Mouse (Mus musculus): ENCODE results near the gene Slc22a4. TPM values are rescaled to one million over a fixed set of nuclear protein-coding genes. Genes with fewer than 3 reads are reported as not detected.
"Not testable (repeated sequence)": the region's sequence is repeated elsewhere in the genome, so short reads cannot be mapped to it uniquely, and the experiment has no call there.

Gene Slc22a4
- polyA plus RNA-seq, 1 experiment from 2014 or later = 1.6 TPM

GRCm38 (mm10) chr11:54054257-54054656 lies 26.4 kb upstream of the Slc22a4 start:
- H3K27ac ChIP-seq = no peak overlapping the region
- no peaks in the 10 kb centered on the region for H3K36me3 ChIP-seq (replicated peaks)
- H3K9me3 ChIP-seq = no peaks in the 10 kb centered on the region
- 34% methylated on average over 6 of the region's 6 CpGs for WGBS
- 0 out of 2 replicates have a peak, but pooled peaks cover under 1% of the 10 kb centered on the region for H3K27me3 ChIP-seq
- H3K4me3 ChIP-seq (replicated peaks) = no peak overlapping the region
- H3K9ac ChIP-seq = no peak overlapping the region
- peaks cover 25% of the 10 kb centered on the region for H3K4me1 ChIP-seq
- no peak overlapping the region for H3K4me2 ChIP-seq
- no peak for ATAC-seq (ENCODE audit: low FRiP score)

- ATAC-seq (ENCODE audit: low FRiP score) = no peak
- no peak overlapping the region for H3K9ac ChIP-seq
- WGBS = 92% methylated on average over 7 of the region's 7 CpGs
- H3K4me2 ChIP-seq = no peak overlapping the region
- H3K4me3 ChIP-seq (replicated peaks) = no peak overlapping the region
- H3K27ac ChIP-seq = no peak overlapping the region
- H3K36me3 ChIP-seq (replicated peaks) = no peaks in the 10 kb centered on the region
- no peaks in the 10 kb centered on the region for H3K9me3 ChIP-seq
- H3K4me1 ChIP-seq = peaks cover 13% of the 10 kb centered on the region
- no peaks in the 10 kb centered on the region for H3K27me3 ChIP-seq
Measured at GRCm38 (mm10) chr11:54053090-54053489, 25.2 kb upstream of the Slc22a4 start.

GRCm38 (mm10) chr11:54052128-54052527 lies 24.2 kb upstream of the Slc22a4 start:
- Histone ChIP-seq H3K9ac (no peak overlapping the region), H3K36me3 (replicated peaks) (no peaks in the 10 kb centered on the region), H3K4me1 (peaks cover 3% of the 10 kb centered on the region; the same call in 1 of the 2 replicates), H3K4me2 (no peak overlapping the region), H3K27me3 (no peaks in the 10 kb centered on the region), H3K27ac (no peak overlapping the region), H3K4me3 (replicated peaks) (no peak overlapping the region), H3K9me3 (no peaks in the 10 kb centered on the region)
- WGBS = 91% methylated on average over 5 of the region's 5 CpGs
- no peak for ATAC-seq (ENCODE audit: low FRiP score)

GRCm38 (mm10) chr11:54051161-54051560 lies 23.3 kb upstream of the Slc22a4 start:
- Histone ChIP-seq H3K9me3 (no peaks in the 10 kb centered on the region), H3K4me1 (0 out of 2 replicates have a peak, but pooled peaks cover 3% of the 10 kb centered on the region), H3K27me3 (no peaks in the 10 kb centered on the region), H3K4me2 (no peak overlapping the region), H3K4me3 (replicated peaks) (no peak overlapping the region), H3K9ac (no peak overlapping the region), H3K27ac (no peak overlapping the region), H3K36me3 (replicated peaks) (no peaks in the 10 kb centered on the region)
- no peak for ATAC-seq (ENCODE audit: low FRiP score)
- 90% methylated on average over 7 of the region's 7 CpGs for WGBS

- H3K36me3 ChIP-seq (replicated peaks) = no peaks in the 10 kb centered on the region
- 77% methylated on average over 2 of the region's 2 CpGs for WGBS
- H3K4me3 ChIP-seq (replicated peaks) = no peak overlapping the region
- no peaks in the 10 kb centered on the region for H3K9me3 ChIP-seq
- H3K4me1 ChIP-seq = no peaks in the 10 kb centered on the region
- ATAC-seq (ENCODE audit: low FRiP score) = no peak
- no peaks in the 10 kb centered on the region for H3K27me3 ChIP-seq
- no peak overlapping the region for H3K27ac ChIP-seq
- no peak overlapping the region for H3K9ac ChIP-seq
- H3K4me2 ChIP-seq = no peak overlapping the region
Measured at GRCm38 (mm10) chr11:54050205-54050604, 22.3 kb upstream of the Slc22a4 start.

GRCm38 (mm10) chr11:54040676-54041075 lies 12.8 kb upstream of the Slc22a4 start:
- Histone ChIP-seq H3K27me3 (no peaks in the 10 kb centered on the region), H3K9me3 (no peaks in the 10 kb centered on the region), H3K36me3 (replicated peaks) (no peaks in the 10 kb centered on the region), H3K9ac (no peak overlapping the region), H3K4me2 (no peak overlapping the region), H3K4me1 (no peaks in the 10 kb centered on the region), H3K4me3 (replicated peaks) (no peak overlapping the region), H3K27ac (no peak overlapping the region)
- no peak for ATAC-seq (ENCODE audit: low FRiP score)
- 95% methylated on average over 6 of the region's 6 CpGs for WGBS

- H3K36me3 ChIP-seq (replicated peaks); ATAC-seq (ENCODE audit: low FRiP score); H3K4me3 ChIP-seq (replicated peaks); H3K9me3 ChIP-seq; H3K4me2 ChIP-seq; H3K4me1 ChIP-seq; H3K27ac ChIP-seq; H3K9ac ChIP-seq: not testable (repeated sequence)
- WGBS = 95% methylated on average over 1 of the region's 3 CpGs
- H3K27me3 ChIP-seq = peaks cover 22% of the 10 kb centered on the region
Measured at GRCm38 (mm10) chr11:54032872-54033271, 5.0 kb upstream of the Slc22a4 start.

- 81% methylated on average over 4 of the region's 4 CpGs for WGBS
Measured at GRCm38 (mm10) chr11:54028997-54029396, 1.1 kb upstream of the Slc22a4 start.

GRCm38 (mm10) chr11:54027131-54028043 lies 503 bp downstream of the Slc22a4 start:
- Histone ChIP-seq H3K27me3 (peaks cover 51% of the 10 kb centered on the region), H3K36me3 (replicated peaks) (no peaks in the 10 kb centered on the region), H3K4me1 (peaks cover 13% of the 10 kb centered on the region), H3K27ac (no peak overlapping the region), H3K9ac (peak overlapping the region; percentile 67), H3K4me2 (peak overlapping the region; percentile 92), H3K4me3 (replicated peaks) (peak overlapping the region; percentile 54), H3K9me3 (no peaks in the 10 kb centered on the region)
- no peak for ATAC-seq (ENCODE audit: low FRiP score)
- 17% methylated on average over 31 of the region's 31 CpGs for WGBS

More at GRCm38 (mm10) chr11:54028997-54029396, 1.1 kb upstream of the Slc22a4 start:
- ATAC-seq (ENCODE audit: low FRiP score) = no peak
- Histone ChIP-seq H3K27ac (no peak overlapping the region), H3K9me3 (no peaks in the 10 kb centered on the region), H3K4me3 (replicated peaks) (peak overlapping the region; percentile 54), H3K27me3 (peaks cover 51% of the 10 kb centered on the region), H3K4me1 (peaks cover 13% of the 10 kb centered on the region), H3K4me2 (peak overlapping the region; percentile 92; the same call in 1 of the 2 replicates), H3K36me3 (replicated peaks) (no peaks in the 10 kb centered on the region), H3K9ac (no peak overlapping the region)

- Histone ChIP-seq H3K27me3 (peaks cover 51% of the 10 kb centered on the region), H3K9me3 (no peaks in the 10 kb centered on the region), H3K4me2 (no peak overlapping the region), H3K4me1 (peaks cover 13% of the 10 kb centered on the region), H3K27ac (no peak overlapping the region), H3K9ac (no peak overlapping the region), H3K4me3 (replicated peaks) (no peak overlapping the region), H3K36me3 (replicated peaks) (no peaks in the 10 kb centered on the region)
- WGBS = 79% methylated on average over 1 of the region's 1 CpGs
- ATAC-seq (ENCODE audit: low FRiP score) = no peak
Measured at GRCm38 (mm10) chr11:54026491-54027041, 1.3 kb downstream of the Slc22a4 start.

GRCm38 (mm10) chr11:54021396-54022093 lies 6.3 kb downstream of the Slc22a4 start:
- Histone ChIP-seq H3K27me3 (peaks cover 16% of the 10 kb centered on the region), H3K27ac (no peak overlapping the region), H3K4me2 (no peak overlapping the region), H3K4me1 (no peaks in the 10 kb centered on the region), H3K36me3 (replicated peaks) (no peaks in the 10 kb centered on the region), H3K4me3 (replicated peaks) (no peak overlapping the region), H3K9ac (no peak overlapping the region), H3K9me3 (no peaks in the 10 kb centered on the region)
- ATAC-seq (ENCODE audit: low FRiP score) = no peak
- 84% methylated on average over 5 of the region's 5 CpGs for WGBS

All from forebrain, embryonic 12.5 days (tissue).